Mouse (Mus musculus) adrenal gland, adult 18-20 months (tissue): Measurements from ENCODE around the gene Tle1. TPM values are rescaled to one million over a fixed set of nuclear protein-coding genes. Genes with fewer than 3 reads are reported as not detected.

Source experiments
- DNase-seq, 2 experiments: peaks; one replicate each; pipeline ENCODE4 v3.0.0; 2021 to 2022; ENCODE audit warnings: low spot score in 2 of 2
- long read RNA-seq, 2 experiments: library from polyadenylated mRNA; stranded (forward); transcript quantifications; one replicate each; pipeline ENCODE4 v2.0.0; 2021
- total RNA-seq, 2 experiments: library from RNA; stranded (reverse); gene quantifications; 1 replicate in 1 of 2; 2 replicates in 1 of 2; pipeline ENCODE4 v1.2.3; 2021

The Tle1 gene
- total RNA-seq, result 10 to 100 TPM; 42.7 to 44.6 TPM
- long read RNA-seq, experiment 1, transcript Tle1-205 (7 exons, 2,067 nt), result major isoform, 23 of 39 reads
- long read RNA-seq, experiment 1, partial matches to known transcripts, result 5 of 39 reads
- long read RNA-seq, experiment 1, other reads (novel, unspliced or antisense), result 11 of 39 reads
- long read RNA-seq, experiment 2, transcript Tle1-205 (7 exons, 2,067 nt), result major isoform, 39 of 75 reads
- long read RNA-seq, experiment 2, partial matches to known transcripts, result 16 of 75 reads
- long read RNA-seq, experiment 2, other reads (novel, unspliced or antisense), result 20 of 75 reads

DNA sequence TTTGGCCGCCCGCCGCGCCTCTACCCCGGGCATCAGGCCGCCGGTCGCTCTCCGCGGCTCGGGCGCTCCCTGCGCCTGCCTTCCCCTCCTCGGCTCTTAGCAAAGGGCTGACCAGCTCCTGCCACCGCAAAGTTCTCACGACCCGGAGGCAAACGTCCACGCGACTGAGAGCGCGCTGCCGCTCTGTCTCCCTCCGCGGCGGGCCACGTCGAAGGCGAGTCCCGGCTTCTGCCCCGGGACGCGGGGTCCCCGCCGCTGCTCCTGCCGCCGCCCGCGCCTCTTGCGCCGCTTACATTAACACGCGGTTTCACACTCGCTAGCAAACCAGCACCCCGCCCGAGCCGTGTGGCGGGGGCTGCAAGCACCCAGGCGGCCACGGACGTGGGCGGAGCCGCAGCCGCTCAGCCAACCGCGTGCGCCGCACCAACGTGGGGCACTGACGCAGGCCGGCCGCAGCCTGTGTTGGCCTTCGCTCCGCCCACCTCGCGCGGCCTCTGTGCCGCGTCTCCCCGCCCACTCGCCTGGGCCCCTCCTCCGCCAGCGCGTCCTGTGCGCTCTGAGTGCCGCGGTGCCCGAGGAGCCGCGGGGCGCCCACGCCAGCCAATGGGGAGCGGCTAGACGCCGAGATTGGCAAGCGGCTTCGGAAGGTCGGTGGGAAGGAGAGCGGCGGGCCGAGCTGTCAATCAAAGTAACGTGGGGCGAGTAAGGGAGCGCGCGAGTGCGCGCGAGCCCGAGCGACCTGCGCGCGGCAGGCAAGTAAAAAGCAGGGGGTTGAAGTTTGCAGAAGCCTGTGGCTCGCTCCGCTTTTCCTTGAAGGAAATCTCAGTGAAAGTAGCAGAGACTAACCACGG is at the start of gene Tle1:
Gene Tle1 (minus strand): TSS at position 361 of the 851 bp plus-strand sequence.
- peak; percentile 99 for DNase-seq

DNA sequence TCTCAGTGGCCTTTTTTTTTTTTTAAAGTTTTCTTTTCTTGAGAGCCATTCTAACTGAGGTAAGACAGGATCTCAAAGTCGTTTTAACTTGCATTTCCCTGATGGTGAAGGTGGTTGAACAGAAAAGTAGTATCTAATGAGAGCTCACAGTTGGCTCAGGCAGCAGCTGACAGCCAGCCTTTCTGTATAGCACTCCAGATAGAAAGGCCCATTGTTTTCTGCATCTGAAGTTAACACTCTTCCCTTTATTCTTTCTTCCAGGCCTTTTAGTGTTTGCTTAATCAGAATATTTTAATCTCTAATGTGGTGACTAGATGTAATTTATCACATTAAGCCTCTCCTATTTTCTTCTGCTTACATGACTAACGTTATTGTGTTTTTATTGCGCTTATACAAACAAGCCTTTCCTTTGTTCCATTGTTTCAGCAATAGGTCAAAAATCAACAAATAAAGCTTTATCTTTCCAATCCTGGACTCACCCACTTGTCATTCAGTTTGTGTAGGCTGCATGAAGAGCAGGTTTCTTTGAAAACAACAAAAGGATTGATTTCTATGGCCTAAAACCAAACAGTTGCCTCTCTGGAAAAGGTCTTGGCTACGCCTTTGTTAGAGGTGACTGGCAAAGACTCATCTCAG is 33.0 kb upstream of the Tle1 start:
- no peak for DNase-seq

- no peak for DNase-seq
These were observed 31.5 kb upstream of the Tle1 start for GRCm38 (mm10) chr4:72232206-72232605.

DNA sequence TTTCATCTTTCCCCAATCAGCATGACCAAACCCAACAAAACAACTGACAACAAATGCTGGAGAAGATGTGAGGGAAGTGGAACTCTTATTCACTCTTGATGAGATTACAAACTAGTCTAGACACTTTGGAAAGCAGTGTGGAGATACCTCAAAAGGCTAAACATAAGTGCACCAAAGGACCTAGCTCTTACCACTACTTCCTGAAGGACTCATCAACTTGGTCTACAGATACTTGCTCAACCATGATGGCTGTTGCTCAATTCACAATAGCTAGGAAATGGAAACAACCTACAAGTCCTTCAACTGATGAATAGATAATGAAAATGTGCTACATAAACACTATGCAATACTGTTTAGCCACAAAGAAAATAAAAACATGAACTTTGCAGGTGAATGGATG is 30.1 kb upstream of the Tle1 start:
- no peak for DNase-seq

DNA sequence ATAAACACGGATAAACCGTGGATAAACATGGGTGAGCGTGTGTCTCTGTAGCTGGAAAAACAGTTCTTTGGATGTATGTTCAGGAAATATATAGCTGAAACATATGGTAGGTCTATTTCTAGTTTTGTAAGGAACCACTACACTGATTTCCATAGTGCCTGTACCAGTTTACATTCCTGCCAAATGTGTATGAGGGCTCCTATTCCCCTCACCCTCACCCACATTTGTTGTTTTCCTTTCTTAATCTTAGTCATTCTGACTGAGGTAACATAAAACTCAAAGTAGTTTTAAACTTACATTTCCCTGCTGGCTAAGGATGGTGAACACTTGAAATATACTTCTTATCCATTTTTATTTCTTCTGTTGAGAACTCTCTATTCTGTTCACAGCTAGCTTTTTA is 20.9 kb upstream of the Tle1 start:
- DNase-seq, result no peak

- DNase-seq, result no peak
These were observed 3.8 kb upstream of the Tle1 start for GRCm38 (mm10) chr4:72204420-72205045.

GRCm38 (mm10) chr4:72201521-72201991 is 837 bp upstream of the Tle1 start:
- DNase-seq, result peak; percentile 32 to 43

GRCm38 (mm10) chr4:72199571-72200558 is 854 bp downstream of the Tle1 start:
- peak; percentile 60 to 62 for DNase-seq

DNA sequence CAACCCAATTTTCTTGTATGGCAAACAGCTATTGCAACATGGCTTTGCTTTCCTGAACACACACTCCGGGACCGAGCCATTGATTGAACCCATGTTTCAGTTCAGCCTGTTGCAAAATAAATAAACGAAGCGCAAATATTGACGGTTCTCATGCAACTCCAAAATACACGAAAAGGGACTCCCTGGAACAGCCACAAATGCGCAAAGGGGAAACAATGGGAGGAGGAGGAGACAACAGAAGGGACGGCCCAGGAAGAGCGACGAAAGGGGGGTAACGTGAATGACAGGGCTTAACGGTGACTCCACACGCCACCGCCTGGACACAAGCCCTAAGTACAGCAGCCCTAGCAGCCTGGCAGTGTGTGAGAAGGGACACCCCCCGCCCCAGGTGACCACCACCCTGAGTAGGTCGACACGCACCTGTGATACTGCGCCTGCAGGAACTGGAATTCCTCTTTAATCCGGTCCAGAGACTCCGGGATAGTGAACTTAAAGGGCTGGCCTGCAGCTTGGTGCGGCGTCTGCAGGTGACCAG is 1.8 kb downstream of the Tle1 start:
- peak; percentile 71 to 72 for DNase-seq

DNA sequence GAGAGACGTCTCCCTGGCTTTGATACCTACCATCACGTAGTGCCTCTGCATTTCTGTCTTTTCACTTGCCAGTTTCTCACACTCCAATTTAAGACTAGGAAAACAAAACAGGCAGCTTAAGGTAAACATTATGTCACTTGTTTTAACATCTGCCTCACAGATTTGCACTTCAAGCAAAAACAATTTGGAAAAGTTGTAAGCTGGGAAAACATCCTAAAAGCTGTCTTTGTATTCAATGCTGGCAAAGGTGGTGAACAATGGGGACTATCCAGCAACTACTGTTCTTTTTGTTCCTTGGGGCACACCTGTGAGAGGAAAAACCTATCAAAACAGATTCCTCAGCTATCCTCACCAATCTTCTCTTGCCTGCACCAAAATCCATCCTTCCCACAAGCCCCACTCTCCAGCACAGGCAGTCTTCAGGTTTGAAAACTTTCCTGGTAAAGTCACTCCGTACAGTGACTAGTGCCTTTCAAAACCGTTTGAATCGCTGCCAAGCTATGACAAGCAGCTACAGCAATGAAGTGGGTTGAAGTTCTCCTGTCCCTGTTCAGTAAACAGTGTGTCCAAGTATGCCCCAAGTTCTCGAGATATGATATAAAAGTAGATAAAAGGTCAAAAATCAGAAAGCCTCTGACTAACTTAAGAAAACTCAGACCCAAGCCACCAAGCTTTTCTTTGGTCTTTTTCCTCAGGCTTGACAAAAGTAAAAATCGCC is 2.7 kb downstream of the Tle1 start:
- DNase-seq, result peak; percentile 31 to 61

GRCm38 (mm10) chr4:72195116-72195835 is 5.4 kb downstream of the Tle1 start:
- DNase-seq, result no peak

- no peak for DNase-seq
These were observed 7.4 kb downstream of the Tle1 start for GRCm38 (mm10) chr4:72193276-72193675.

DNA sequence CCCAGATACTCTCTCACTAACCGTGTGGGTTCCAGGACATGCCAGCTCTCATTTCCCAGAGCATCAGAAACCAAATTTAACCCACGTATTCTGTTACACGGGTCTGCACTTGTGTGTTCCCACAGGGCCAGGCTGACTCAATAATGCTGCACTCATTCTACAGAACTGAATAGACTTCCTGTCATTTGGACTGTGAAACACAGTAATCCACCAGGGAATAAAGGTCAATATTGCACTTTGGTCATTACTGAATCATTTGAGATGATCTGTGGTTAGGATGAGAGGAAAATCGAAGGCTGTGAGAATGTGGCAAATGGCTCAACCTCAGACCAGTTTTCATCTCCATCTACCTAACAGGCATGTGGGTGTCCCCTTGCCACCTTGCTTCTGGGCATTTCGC is 16.2 kb downstream of the Tle1 start:
- no peak for DNase-seq

- DNase-seq, result no peak
These were observed 18.3 kb downstream of the Tle1 start for GRCm38 (mm10) chr4:72182343-72182988.

DNA sequence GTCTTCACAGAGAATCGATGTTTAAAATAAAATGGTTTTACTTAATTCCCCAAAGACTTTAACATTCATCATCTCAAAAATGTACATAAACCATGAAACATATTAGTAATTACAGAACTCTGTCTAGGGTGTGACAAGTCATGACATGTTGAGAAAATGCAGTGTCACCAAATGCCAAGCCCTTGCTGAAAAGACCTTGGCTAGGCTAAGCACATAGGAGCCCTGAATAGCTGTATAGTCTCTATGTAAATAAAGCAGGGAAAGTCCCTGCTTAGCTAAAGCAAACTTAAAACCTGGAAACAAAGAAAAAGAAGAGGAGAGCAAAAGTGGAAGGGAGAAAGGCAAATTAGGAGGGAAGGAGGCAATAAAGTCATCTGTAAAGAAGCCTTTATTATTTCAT is 24.8 kb downstream of the Tle1 start:
- DNase-seq, result no peak

- no peak for DNase-seq
These were observed 32.5 kb downstream of the Tle1 start for GRCm38 (mm10) chr4:72168267-72168666.

GRCm38 (mm10) chr4:72167761-72168229 is 32.9 kb downstream of the Tle1 start:
- DNase-seq, result no peak

DNA sequence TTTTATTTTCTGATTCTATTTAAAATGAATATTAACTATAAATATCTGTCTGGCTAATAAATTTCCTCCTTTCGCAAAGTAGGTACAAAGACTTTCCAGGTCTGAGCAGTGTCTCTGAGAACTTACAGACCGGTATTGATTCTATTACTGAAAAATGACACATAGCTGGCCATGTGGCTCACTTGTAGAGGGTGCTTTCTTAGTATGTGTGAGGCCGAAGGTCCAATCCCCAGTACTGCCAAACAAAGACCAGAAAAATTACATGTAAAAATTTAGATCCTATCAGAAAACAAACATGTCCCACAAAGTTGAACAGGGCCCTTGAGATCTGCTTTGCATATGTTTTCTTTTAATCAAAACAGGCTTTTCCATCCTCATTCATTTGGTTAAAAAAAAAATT is 33.5 kb downstream of the Tle1 start:
- no peak for DNase-seq
